Mouse (Mus musculus) liver, embryonic 14.5 days (tissue): ENCODE results near the gene Art5.

Source experiments
- CTCF ChIP-seq: IDR thresholded peaks from 2 replicates; pipeline ENCODE4 v1.5.1; 2016; ENCODE audit warnings: antibody characterized with exemption, low read depth, control low read depth
- EP300 ChIP-seq: IDR thresholded peaks from 2 replicates; pipeline ENCODE4 v1.6.1; 2016; ENCODE audit warnings: antibody characterized with exemption, low read depth

- TF ChIP-seq EP300 (no peak), CTCF (peak; percentile 71)
Measured at GRCm38 (mm10) chr7:102078517-102078916, 30.8 kb downstream of the Art5 start.
